23 mouse cellular contexts compared by ENCODE assay signal in the genomic region with DNA sequence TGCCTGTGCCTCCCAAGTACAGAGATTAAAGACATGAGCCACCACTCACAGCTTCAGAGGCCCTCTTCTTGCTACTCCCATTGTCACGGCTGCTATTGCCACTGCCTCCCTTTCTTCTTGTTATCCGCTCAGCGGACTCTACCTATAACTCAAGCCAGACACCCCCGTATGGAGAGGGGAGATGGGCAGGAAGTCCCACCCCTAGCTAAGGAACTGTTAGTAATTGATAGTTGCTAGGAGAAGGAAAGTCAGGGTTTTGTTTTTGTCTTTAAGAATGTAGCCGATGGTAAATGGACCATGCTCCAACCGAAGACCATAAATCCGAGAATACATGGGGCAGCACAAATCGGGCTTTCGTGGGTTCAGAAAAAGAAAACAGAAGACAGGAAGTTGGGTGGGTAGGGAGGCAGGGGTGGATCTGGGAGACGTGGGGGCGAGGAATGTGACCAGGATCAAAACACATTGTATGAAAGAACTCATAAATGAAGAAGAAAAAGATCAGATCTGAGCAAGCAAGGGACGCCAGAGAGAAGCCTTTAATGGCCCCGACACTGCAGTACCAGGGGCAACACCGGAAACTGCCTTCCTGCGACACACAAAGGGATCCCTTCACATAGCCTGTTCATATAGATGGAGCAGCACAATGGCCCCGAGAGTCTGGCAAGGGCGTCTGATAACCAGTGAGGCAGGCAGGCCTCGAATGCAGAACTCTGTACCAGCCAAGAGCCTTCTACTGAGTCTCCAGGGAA. TPM values are rescaled to one million over a fixed set of nuclear protein-coding genes. Genes with fewer than 3 reads are reported as not detected.
DNase-seq lines count a peak whose midpoint lies in the region; ATAC-seq and TF ChIP-seq lines count a peak whose summit lies in the region.
"Had no signal": no experiment of that assay in that cellular context is flagged by ENCODE, and none has a peak within 500 bp of the region (broad histone marks: within the 10 kb centered on the region; RNA-seq: fewer than 3 reads in every experiment).

No protein-coding gene starts in this region.

- H3K9me3 ChIP-seq in heart, embryonic 10.5 days = no peaks in the 10 kb centered on the region
- H3K9me3 ChIP-seq in heart, embryonic 11.5 days (replicated peaks; ENCODE audit: control insufficient read depth, low read length) = no peaks in the 10 kb centered on the region
- no peaks in the 10 kb centered on the region for H3K9me3 ChIP-seq in kidney, postnatal 0 days (replicated peaks; ENCODE audit: low read length)
- no peaks in the 10 kb centered on the region for H3K9me3 ChIP-seq in neural tube, embryonic 11.5 days (ENCODE audit: control insufficient read depth, low read length)
- H3K9me3 ChIP-seq: forebrain, embryonic 12.5 days; hindbrain, embryonic 13.5 days; stomach, embryonic 15.5 days had no signal

- no peaks in the 10 kb centered on the region for H3K27me3 ChIP-seq in heart, embryonic 10.5 days (ENCODE audit: insufficient read depth, poor library complexity, severe bottlenecking)
- no peaks in the 10 kb centered on the region for H3K27me3 ChIP-seq in heart, embryonic 11.5 days (ENCODE audit: control insufficient read depth, insufficient read depth, low read length)
- no peaks in the 10 kb centered on the region for H3K27me3 ChIP-seq in kidney, postnatal 0 days (ENCODE audit: insufficient read depth, low read length)
- H3K27me3 ChIP-seq in neural tube, embryonic 11.5 days (ENCODE audit: control insufficient read depth, insufficient read depth, low read length) = no peaks in the 10 kb centered on the region
- H3K27me3 ChIP-seq: forebrain, embryonic 12.5 days; hindbrain, embryonic 13.5 days; stomach, embryonic 15.5 days had no signal

- 65% methylated on average over 18 of the region's 18 CpGs for WGBS in heart, embryonic 10.5 days
- WGBS in heart, embryonic 11.5 days (ENCODE audit: insufficient replicate concordance) = 63% methylated on average over 18 of the region's 18 CpGs
- WGBS in kidney, postnatal 0 days = 25% methylated on average over 18 of the region's 18 CpGs
- WGBS in neural tube, embryonic 11.5 days = 25% methylated on average over 18 of the region's 18 CpGs

- no peaks in the 10 kb centered on the region for H3K36me3 ChIP-seq in heart, embryonic 10.5 days
- H3K36me3 ChIP-seq in heart, embryonic 11.5 days (ENCODE audit: control insufficient read depth, insufficient read depth, low read length) = no peaks in the 10 kb centered on the region
- no peaks in the 10 kb centered on the region for H3K36me3 ChIP-seq in kidney, postnatal 0 days (ENCODE audit: insufficient read depth, low read length)
- H3K36me3 ChIP-seq in neural tube, embryonic 11.5 days (ENCODE audit: control insufficient read depth, insufficient read depth, low read length) = no peaks in the 10 kb centered on the region
- H3K36me3 ChIP-seq: forebrain, embryonic 12.5 days; hindbrain, embryonic 13.5 days; stomach, embryonic 15.5 days had no signal

- no peak for ATAC-seq in heart, embryonic 11.5 days (replicated peaks; ENCODE audit: insufficient number of reproducible peaks, low FRiP score, low TSS enrichment)
- ATAC-seq in kidney, postnatal 0 days (replicated peaks; ENCODE audit: low FRiP score, low read depth) = no peak
- ATAC-seq in neural tube, embryonic 11.5 days (ENCODE audit: insufficient read depth, low FRiP score, low TSS enrichment) = peak; percentile 78
- ATAC-seq: lung, postnatal 0 days had no signal

- H3K4me3 ChIP-seq in heart, embryonic 10.5 days = no peak overlapping the region
- no peak overlapping the region for H3K4me3 ChIP-seq in heart, embryonic 11.5 days (ENCODE audit: low read depth, low read length)
- H3K4me3 ChIP-seq in kidney, postnatal 0 days (replicated peaks; ENCODE audit: low read depth, low read length) = no peak overlapping the region
- no peak overlapping the region for H3K4me3 ChIP-seq in neural tube, embryonic 11.5 days (ENCODE audit: low read depth, low read length)
- H3K4me3 ChIP-seq: forebrain, embryonic 12.5 days; hindbrain, embryonic 13.5 days; left cerebral cortex, adult 2 months; stomach, embryonic 15.5 days had no signal

- no peak for TF ChIP-seq CTCF in kidney, postnatal 0 days (IDR thresholded peaks at IDR 0.05; ENCODE audit: low read depth)

- H3K27ac ChIP-seq in heart, embryonic 10.5 days = peak overlapping the region; percentile 4; the same call in 1 of the 2 replicates
- no peak overlapping the region; the same call in 1 of the 2 replicates for H3K27ac ChIP-seq in heart, embryonic 11.5 days (ENCODE audit: low read depth, low read length)
- H3K27ac ChIP-seq in kidney, postnatal 0 days = peak overlapping the region; percentile 25
- peak overlapping the region; percentile 86 for H3K27ac ChIP-seq in neural tube, embryonic 11.5 days (ENCODE audit: low read depth, low read length)
- H3K27ac ChIP-seq: forebrain, embryonic 12.5 days; hindbrain, embryonic 13.5 days; left cerebral cortex, adult 2 months; macrophage; stomach, embryonic 15.5 days had no signal

- H3K4me1 ChIP-seq in heart, embryonic 10.5 days = peaks cover 30% of the 10 kb centered on the region
- peaks cover 9% of the 10 kb centered on the region for H3K4me1 ChIP-seq in heart, embryonic 11.5 days (ENCODE audit: control insufficient read depth, insufficient read depth, low read length)
- H3K4me1 ChIP-seq in kidney, postnatal 0 days (replicated peaks; ENCODE audit: insufficient read depth, low read length) = peaks cover 12% of the 10 kb centered on the region; the same call in 1 of the 2 replicates
- H3K4me1 ChIP-seq in neural tube, embryonic 11.5 days (ENCODE audit: control insufficient read depth, insufficient read depth, low read length) = peaks cover 4% of the 10 kb centered on the region; the same call in 1 of the 2 replicates

- H3K9ac ChIP-seq in heart, embryonic 11.5 days (ENCODE audit: low read depth, low read length) = no peak overlapping the region
- H3K9ac ChIP-seq in kidney, postnatal 0 days (ENCODE audit: low read depth, low read length) = no peak overlapping the region
- peak overlapping the region; percentile 15 for H3K9ac ChIP-seq in neural tube, embryonic 11.5 days (ENCODE audit: low read length)
- H3K9ac ChIP-seq: forebrain, embryonic 12.5 days; hindbrain, embryonic 13.5 days; stomach, embryonic 15.5 days had no signal

- H3K4me2 ChIP-seq in heart, embryonic 11.5 days = no peak overlapping the region
- H3K4me2 ChIP-seq in kidney, postnatal 0 days (ENCODE audit: low read length) = 0 out of 2 replicates have a peak overlapping the region, but pooled peaks have one; percentile 5
- peak overlapping the region; percentile 3; the same call in 1 of the 2 replicates for H3K4me2 ChIP-seq in neural tube, embryonic 11.5 days (ENCODE audit: low read depth)
- H3K4me2 ChIP-seq: forebrain, embryonic 12.5 days; hindbrain, embryonic 13.5 days; midbrain, embryonic 11.5 days; stomach, embryonic 15.5 days had no signal

- DNase-seq in heart, embryonic 10.5 days (ENCODE audit: low spot score) = no peak
- peak; percentile 75 for DNase-seq in kidney, postnatal 0 days (ENCODE audit: low spot score)
- no peak for DNase-seq in kidney, postnatal 4 days
- peak; percentile 68 for DNase-seq in neural tube, embryonic 11.5 days (ENCODE audit: low spot score)
- no peak for DNase-seq in frontal cortex, postnatal 36 days (ENCODE audit: low spot score in 2 of 2)
- no peak for DNase-seq in gastrocnemius, adult 8-10 months (ENCODE audit: low spot score in 2 of 2)
- DNase-seq: adrenal gland, postnatal 25 days; cerebellum, adult 9-10 months; heart, postnatal 10 days; kidney, adult 11 months; layer of hippocampus, adult 9-11 months; right cerebral cortex, adult 18-20 months; right cerebral cortex, postnatal 4 days; thymus, postnatal 25 days had no signal

RNA-seq across cellular contexts. Expression of gene Arhgap8, which starts 12.0 kb away (rescaled TPM):
- polyA plus RNA-seq in heart, embryonic 10.5 days (2016; fragmentation: Nextera tagmentation; extraction: Ambion mirVana) = 4.3 and 6.5 TPM in 2 replicates
- 2.7 TPM in 2 replicates for polyA plus RNA-seq in heart, embryonic 11.5 days (2014; fragmentation: Nextera tagmentation; extraction: Ambion mirVana)
- polyA plus RNA-seq in kidney, postnatal 0 days (2015; fragmentation: Nextera tagmentation; extraction: Ambion mirVana) = 13.9 and 14.7 TPM in 2 replicates
- polyA plus RNA-seq in neural tube, embryonic 11.5 days (2014; fragmentation: Nextera tagmentation; extraction: Ambion mirVana) = 3.0 and 4.9 TPM in 2 replicates
- total RNA-seq in gastrocnemius, adult 8-10 months (2022) = under 1 TPM in 2 of 4 experiments, not detected in 2; 0.31 to 0.32 TPM
- total RNA-seq: left cerebral cortex, adult 2 months; liver, adult 2 months had no signal
- polyA plus RNA-seq: macrophage had no signal

Comparison
In these comparisons a context has a peak if more than half of its experiments do, and no peak if none do; other contexts are left out.
1. DNase-seq: peak in kidney, postnatal 0 days (single experiment) and neural tube, embryonic 11.5 days (single experiment); none in heart, embryonic 10.5 days (single experiment), kidney, postnatal 4 days (0 of 2), frontal cortex, postnatal 36 days (0 of 2) and gastrocnemius, adult 8-10 months (0 of 2).